Mouse (Mus musculus): ENCODE measurements around the gene Dlx4. TPM values are rescaled to one million over a fixed set of nuclear protein-coding genes. Genes with fewer than 3 reads are reported as not detected.

Dlx4 gene
- polyA plus RNA-seq, 1 experiment from 2014 or later = 0.13 TPM

GRCm38 (mm10) chr11:95118505-95118904, 27.6 kb downstream of the Dlx4 start:
- no peaks in the 10 kb centered on the region for H3K9me3 ChIP-seq (replicated peaks; ENCODE audit: control insufficient read depth, low read length)
- no peak overlapping the region for H3K4me3 ChIP-seq (ENCODE audit: low read depth, low read length)
- H3K4me2 ChIP-seq (ENCODE audit: low read depth, low read length) = no peak overlapping the region
- no peak overlapping the region for H3K27ac ChIP-seq (ENCODE audit: low read length)
- no peak for ATAC-seq (ENCODE audit: low read depth)
- 3% methylated on average over 8 of the region's 8 CpGs for WGBS (ENCODE audit: insufficient replicate concordance)
- H3K27me3 ChIP-seq (ENCODE audit: control insufficient read depth, insufficient read depth, low read depth, low read length) = peaks cover 65% of the 10 kb centered on the region
- H3K36me3 ChIP-seq (ENCODE audit: control insufficient read depth, insufficient read depth) = no peaks in the 10 kb centered on the region
- H3K9ac ChIP-seq (ENCODE audit: low read depth, low read length) = no peak overlapping the region
- no peaks in the 10 kb centered on the region for H3K4me1 ChIP-seq (ENCODE audit: control insufficient read depth, low read depth, low read length)

- peaks cover 50% of the 10 kb centered on the region for H3K27me3 ChIP-seq (ENCODE audit: control insufficient read depth, insufficient read depth, low read depth, low read length)
Measured at GRCm38 (mm10) chr11:95117030-95117429, 29.0 kb downstream of the Dlx4 start.

GRCm38 (mm10) chr11:95110081-95110480, 36.0 kb downstream of the Dlx4 start:
- Histone ChIP-seq H3K4me3 (ENCODE audit: low read depth, low read length) (no peak overlapping the region), H3K27me3 (ENCODE audit: control insufficient read depth, insufficient read depth, low read depth, low read length) (peaks cover 15% of the 10 kb centered on the region), H3K36me3 (ENCODE audit: control insufficient read depth, insufficient read depth) (no peaks in the 10 kb centered on the region), H3K4me1 (ENCODE audit: control insufficient read depth, low read depth, low read length) (no peaks in the 10 kb centered on the region; the same call in 1 of the 2 replicates), H3K27ac (ENCODE audit: low read length) (no peak overlapping the region), H3K4me2 (ENCODE audit: low read depth, low read length) (no peak overlapping the region), H3K9me3 (replicated peaks; ENCODE audit: control insufficient read depth, low read length) (no peaks in the 10 kb centered on the region), H3K9ac (ENCODE audit: low read depth, low read length) (no peak overlapping the region)
- ATAC-seq (ENCODE audit: low read depth) = no peak
- WGBS (ENCODE audit: insufficient replicate concordance) = 53% methylated on average over 7 of the region's 7 CpGs

More at GRCm38 (mm10) chr11:95117030-95117429, 29.0 kb downstream of the Dlx4 start:
- Histone ChIP-seq H3K4me1 (ENCODE audit: control insufficient read depth, low read depth, low read length) (no peaks in the 10 kb centered on the region), H3K9me3 (replicated peaks; ENCODE audit: control insufficient read depth, low read length) (no peaks in the 10 kb centered on the region), H3K4me3 (ENCODE audit: low read depth, low read length) (no peak overlapping the region), H3K9ac (ENCODE audit: low read depth, low read length) (no peak overlapping the region), H3K4me2 (ENCODE audit: low read depth, low read length) (no peak overlapping the region), H3K36me3 (ENCODE audit: control insufficient read depth, insufficient read depth) (no peaks in the 10 kb centered on the region), H3K27ac (ENCODE audit: low read length) (no peak overlapping the region)
- ATAC-seq (ENCODE audit: low read depth) = no peak
- 4% methylated on average over 6 of the region's 6 CpGs for WGBS (ENCODE audit: insufficient replicate concordance)

GRCm38 (mm10) chr11:95109000-95109399, 37.1 kb downstream of the Dlx4 start:
- no peak overlapping the region for H3K27ac ChIP-seq (ENCODE audit: low read length)
- H3K9ac ChIP-seq (ENCODE audit: low read depth, low read length) = no peak overlapping the region
- WGBS (ENCODE audit: insufficient replicate concordance) = 65% methylated on average over 2 of the region's 2 CpGs
- H3K9me3 ChIP-seq (replicated peaks; ENCODE audit: control insufficient read depth, low read length) = no peaks in the 10 kb centered on the region
- H3K4me3 ChIP-seq (ENCODE audit: low read depth, low read length) = no peak overlapping the region
- no peaks in the 10 kb centered on the region; the same call in 1 of the 2 replicates for H3K4me1 ChIP-seq (ENCODE audit: control insufficient read depth, low read depth, low read length)
- peaks cover 15% of the 10 kb centered on the region for H3K27me3 ChIP-seq (ENCODE audit: control insufficient read depth, insufficient read depth, low read depth, low read length)
- no peak for ATAC-seq (ENCODE audit: low read depth)
- no peak overlapping the region for H3K4me2 ChIP-seq (ENCODE audit: low read depth, low read length)
- H3K36me3 ChIP-seq (ENCODE audit: control insufficient read depth, insufficient read depth) = no peaks in the 10 kb centered on the region

GRCm38 (mm10) chr11:95106440-95107236, 39.4 kb downstream of the Dlx4 start:
- H3K4me1 ChIP-seq (ENCODE audit: control insufficient read depth, low read depth, low read length) = no peaks in the 10 kb centered on the region; the same call in 1 of the 2 replicates
- 25% methylated on average over 23 of the region's 23 CpGs for WGBS (ENCODE audit: insufficient replicate concordance)
- no peak overlapping the region for H3K4me2 ChIP-seq (ENCODE audit: low read depth, low read length)
- no peaks in the 10 kb centered on the region for H3K36me3 ChIP-seq (ENCODE audit: control insufficient read depth, insufficient read depth)
- no peak overlapping the region for H3K27ac ChIP-seq (ENCODE audit: low read length)
- ATAC-seq (ENCODE audit: low read depth) = no peak
- peaks cover 17% of the 10 kb centered on the region for H3K27me3 ChIP-seq (ENCODE audit: control insufficient read depth, insufficient read depth, low read depth, low read length)
- no peak overlapping the region for H3K4me3 ChIP-seq (ENCODE audit: low read depth, low read length)
- H3K9me3 ChIP-seq (replicated peaks; ENCODE audit: control insufficient read depth, low read length) = no peaks in the 10 kb centered on the region
- no peak overlapping the region for H3K9ac ChIP-seq (ENCODE audit: low read depth, low read length)

GRCm38 (mm10) chr11:95105274-95105874, 40.7 kb downstream of the Dlx4 start:
- Histone ChIP-seq H3K27me3 (ENCODE audit: control insufficient read depth, insufficient read depth, low read depth, low read length) (peaks cover 17% of the 10 kb centered on the region), H3K4me1 (ENCODE audit: control insufficient read depth, low read depth, low read length) (no peaks in the 10 kb centered on the region; the same call in 1 of the 2 replicates), H3K27ac (ENCODE audit: low read length) (no peak overlapping the region), H3K4me3 (ENCODE audit: low read depth, low read length) (no peak overlapping the region), H3K36me3 (ENCODE audit: control insufficient read depth, insufficient read depth) (no peaks in the 10 kb centered on the region), H3K9ac (ENCODE audit: low read depth, low read length) (no peak overlapping the region), H3K4me2 (ENCODE audit: low read depth, low read length) (peak overlapping the region; percentile 15; the same call in 1 of the 2 replicates), H3K9me3 (replicated peaks; ENCODE audit: control insufficient read depth, low read length) (no peaks in the 10 kb centered on the region)
- ATAC-seq (ENCODE audit: low read depth) = no peak
- under 1% methylated on average over 25 of the region's 25 CpGs for WGBS (ENCODE audit: insufficient replicate concordance)

GRCm38 (mm10) chr11:95104266-95104665, 41.8 kb downstream of the Dlx4 start:
- WGBS (ENCODE audit: insufficient replicate concordance) = 10% methylated on average over 6 of the region's 6 CpGs
- H3K9me3 ChIP-seq (replicated peaks; ENCODE audit: control insufficient read depth, low read length) = no peaks in the 10 kb centered on the region
- H3K27me3 ChIP-seq (ENCODE audit: control insufficient read depth, insufficient read depth, low read depth, low read length) = peaks cover 17% of the 10 kb centered on the region
- ATAC-seq (ENCODE audit: low read depth) = no peak
- no peaks in the 10 kb centered on the region; the same call in 1 of the 2 replicates for H3K4me1 ChIP-seq (ENCODE audit: control insufficient read depth, low read depth, low read length)
- H3K4me2 ChIP-seq (ENCODE audit: low read depth, low read length) = no peak overlapping the region
- H3K4me3 ChIP-seq (ENCODE audit: low read depth, low read length) = no peak overlapping the region
- H3K9ac ChIP-seq (ENCODE audit: low read depth, low read length) = no peak overlapping the region
- no peak overlapping the region for H3K27ac ChIP-seq (ENCODE audit: low read length)
- no peaks in the 10 kb centered on the region for H3K36me3 ChIP-seq (ENCODE audit: control insufficient read depth, insufficient read depth)

GRCm38 (mm10) chr11:95102161-95102904, 43.7 kb downstream of the Dlx4 start:
- Histone ChIP-seq H3K27ac (ENCODE audit: low read length) (no peak overlapping the region), H3K36me3 (ENCODE audit: control insufficient read depth, insufficient read depth) (no peaks in the 10 kb centered on the region), H3K4me2 (ENCODE audit: low read depth, low read length) (no peak overlapping the region), H3K9me3 (replicated peaks; ENCODE audit: control insufficient read depth, low read length) (no peaks in the 10 kb centered on the region), H3K9ac (ENCODE audit: low read depth, low read length) (no peak overlapping the region), H3K4me1 (ENCODE audit: control insufficient read depth, low read depth, low read length) (no peaks in the 10 kb centered on the region; the same call in 1 of the 2 replicates), H3K4me3 (ENCODE audit: low read depth, low read length) (no peak overlapping the region), H3K27me3 (ENCODE audit: control insufficient read depth, insufficient read depth, low read depth, low read length) (peaks cover 17% of the 10 kb centered on the region)
- ATAC-seq (ENCODE audit: low read depth) = no peak
- WGBS (ENCODE audit: insufficient replicate concordance) = 69% methylated on average over 19 of the region's 19 CpGs
